Mouse (Mus musculus) kidney, adult 2 months (tissue): ENCODE results near the gene Ifit3b.

Source experiments
- CTCF ChIP-seq: fragments of 200-500 bp; conservative IDR thresholded peaks from 2 replicates; pipeline ENCODE4 v1.5.1; 2011; ENCODE audit warnings: low read depth, mild to moderate bottlenecking, control low read depth, low read length, moderate library complexity, mixed read lengths; ENCODE audit not compliant: insufficient read depth, insufficient read length
- POLR2A ChIP-seq: fragments of 200-500 bp; IDR thresholded peaks from one replicate; pipeline ENCODE4 v1.6.1; 2011; ENCODE audit warnings: low read depth, low read length, control low read depth

DNA sequence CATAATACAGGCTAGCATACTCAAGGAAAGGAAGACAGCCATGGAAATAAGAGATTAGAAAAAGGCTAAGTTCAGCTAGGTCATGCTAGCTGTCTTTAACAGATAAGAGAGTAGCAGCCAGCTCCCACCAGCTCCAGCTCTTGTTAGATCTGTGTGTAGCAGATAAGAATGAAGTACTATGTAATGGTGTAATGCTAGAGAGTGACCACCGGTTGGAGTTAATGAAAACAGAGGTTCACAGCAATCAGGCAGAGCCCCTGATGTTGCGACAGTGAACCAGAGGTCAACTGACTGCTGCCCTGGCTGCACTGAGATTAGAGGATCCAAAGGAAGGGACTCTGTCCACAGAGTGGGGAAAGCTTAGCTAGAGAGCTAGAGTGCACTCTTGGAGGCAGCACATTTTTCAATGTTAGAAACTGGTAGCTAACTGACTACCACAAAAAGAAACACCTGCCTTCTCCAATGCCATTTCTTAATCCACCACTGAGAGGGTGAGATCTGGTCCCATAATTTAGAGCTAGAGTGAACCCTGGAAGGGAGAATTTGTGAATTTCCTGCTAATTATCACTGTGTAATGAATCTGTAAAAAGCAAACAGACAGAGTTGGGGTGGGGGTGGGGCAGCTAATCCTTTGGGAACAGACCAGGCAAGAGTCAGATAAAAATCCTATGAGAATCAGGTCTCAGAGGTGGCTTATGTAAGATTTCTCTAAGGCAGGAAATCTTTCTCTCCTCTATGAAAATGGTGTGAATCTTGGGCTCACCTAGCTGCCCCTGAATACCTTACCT is 48.9 kb downstream of the Ifit3b start:
- TF ChIP-seq CTCF = no peak
- TF ChIP-seq POLR2A = no peak
